Mouse (Mus musculus): Measurements from ENCODE around the gene Ahcyl1.

GRCm38 (mm10) chr3:107633906-107634305 lies 62.5 kb downstream of the Ahcyl1 start:
- TF ChIP-seq CTCF (IDR thresholded peaks at IDR 0.05; ENCODE audit: control insufficient read depth, insufficient read depth, insufficient read length) = no peak
- no peak for TF ChIP-seq USF1 (IDR thresholded peaks at IDR 0.05; ENCODE audit: low read depth)
- no peak for TF ChIP-seq MAX (IDR thresholded peaks at IDR 0.05)
